Mouse (Mus musculus) left cerebral cortex, adult 2 months (tissue): ENCODE data around the gene Calr4. TPM values are rescaled to one million over a fixed set of nuclear protein-coding genes. Genes with fewer than 3 reads are reported as not detected.
A peak's percentile ranks its signal among the peaks of the same experiment; 100 is the strongest.

Experiments used
- DNase-seq, 2 experiments: peaks; one replicate each; pipeline ENCODE4 v3.0.0; 2021 to 2022; ENCODE audit warnings: low spot score in 2 of 2, mixed read lengths in 1 of 2; ENCODE audit errors: extremely low spot score in 1 of 2
- H3K27ac ChIP-seq: fragments of 200-600 bp; 2 replicates; pipeline ENCODE4 v1.8.1; 2022
- H3K4me3 ChIP-seq: fragments of 200-600 bp; 2 replicates; pipeline ENCODE4 v1.8.1; 2022
- CTCF ChIP-seq: fragments of 200-600 bp; IDR thresholded peaks from 2 replicates; pipeline ENCODE4 v1.8.1; 2022; ENCODE audit warnings: antibody characterized with exemption, mild to moderate bottlenecking, moderate library complexity
- intact Hi-C: fragments of 180-260 bp; cut with DNase I; formaldehyde crosslinking; loops from one replicate; pipeline ENCODE4 v1.15.1; 2025
- total RNA-seq, 2 experiments: library from RNA; stranded (reverse); gene quantifications; 2 replicates each; pipeline ENCODE4 v1.2.3; 2021

Calr4 gene
- total RNA-seq, 2 experiments from 2014 or later = 0.25 to 0.56 TPM

- DNase-seq = no peak
- Histone ChIP-seq H3K4me3 (no peak overlapping the region), H3K27ac (no peak overlapping the region)
- TF ChIP-seq CTCF = no peak
- intact Hi-C loops = no loop called here
These were observed 60.3 kb downstream of the Calr4 start for GRCm38 (mm10) chr4:109294629-109295028.

DNA sequence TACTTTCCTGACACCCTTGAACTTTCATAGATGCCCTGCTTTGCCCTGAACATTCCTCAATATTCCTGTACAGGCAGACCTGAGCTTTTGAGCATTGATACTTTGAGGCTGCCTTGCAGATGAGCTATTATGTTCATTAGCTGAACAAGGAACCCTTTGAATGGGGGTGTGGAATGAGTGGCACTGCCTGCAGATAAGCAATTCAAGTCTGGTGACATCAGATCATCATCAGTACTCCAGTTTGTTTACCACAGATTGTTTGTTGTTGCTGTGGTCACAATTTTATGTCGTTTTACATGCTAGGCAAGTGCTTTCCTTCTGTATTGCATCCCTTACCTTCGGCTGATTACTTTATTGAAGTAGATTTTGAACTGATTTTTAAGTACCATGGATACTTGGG lies 62.2 kb downstream of the Calr4 start:
- intact Hi-C loops = no loop called here
- no peak for TF ChIP-seq CTCF
- Histone ChIP-seq H3K27ac (peak overlapping the region; percentile 48; the same call in 1 of the 2 replicates), H3K4me3 (no peak overlapping the region)
- DNase-seq = no peak

DNA sequence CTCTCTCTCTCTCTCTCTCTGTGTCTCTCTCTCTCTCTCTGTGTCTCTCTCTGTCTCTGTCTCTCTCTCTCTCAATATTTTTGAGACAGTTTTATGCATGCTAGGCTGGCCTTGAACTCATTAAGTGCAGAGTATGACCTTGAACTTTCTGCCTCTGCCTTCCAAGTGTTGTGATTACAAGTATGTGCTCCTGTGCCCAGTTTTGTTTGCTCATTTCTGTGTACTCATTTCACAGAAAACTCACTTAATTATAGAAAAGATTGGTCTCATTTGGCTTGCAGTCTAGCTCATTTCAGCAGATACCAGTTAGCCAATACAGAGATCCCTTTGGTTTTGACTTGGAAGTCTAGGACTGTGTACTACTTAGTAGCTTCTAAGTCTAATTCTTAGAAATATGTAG lies 64.9 kb downstream of the Calr4 start:
- DNase-seq = no peak
- Histone ChIP-seq H3K27ac (no peak overlapping the region), H3K4me3 (no peak overlapping the region)
- TF ChIP-seq CTCF = no peak
- intact Hi-C loops = no loop called here

Other genes starting within 250 kb of the Calr4 start
- gene Nrd1, start 233.8 kb upstream of the Calr4 start, total RNA-seq = 100 to 1,000 TPM; 137 to 158 TPM
- 10 to 100 TPM; 56.5 to 58.3 TPM for gene Osbpl9, start 32.2 kb upstream of the Calr4 start, total RNA-seq
- gene Eps15, start 45.8 kb downstream of the Calr4 start, total RNA-seq = 100 to 1,000 TPM; 180 to 186 TPM
- 1 to 10 TPM; 2.8 to 3.8 TPM for gene Ttc39a, start 172.1 kb downstream of the Calr4 start, total RNA-seq